Mouse (Mus musculus): Measurements from ENCODE around the gene Tecr. TPM values are rescaled to one million over a fixed set of nuclear protein-coding genes. Genes with fewer than 3 reads are reported as not detected.

Tecr gene
- polyA plus RNA-seq, 1 experiment: 322 TPM

DNA sequence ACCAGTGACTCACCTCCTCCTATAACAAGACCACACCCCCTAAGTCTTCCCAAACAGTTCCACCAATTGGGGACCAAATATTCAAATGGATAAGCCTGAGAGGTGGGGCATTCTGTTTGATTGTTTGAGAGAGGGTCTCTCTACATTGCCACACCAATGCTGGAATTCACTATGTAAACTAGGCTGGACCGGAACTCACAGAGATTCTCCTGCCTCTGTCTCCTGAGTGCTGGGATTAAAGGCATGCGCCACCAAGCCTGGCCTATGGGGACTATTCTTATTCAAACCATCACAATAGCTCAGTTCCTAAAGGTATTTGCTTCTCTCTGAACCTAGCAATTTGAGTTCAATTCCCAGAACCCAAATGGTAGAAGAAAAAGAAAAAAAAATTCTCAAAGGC, 10.8 kb upstream of the Tecr start:
- no peak overlapping the region for H3K27ac ChIP-seq (ENCODE audit: insufficient read depth, low read depth, low read length)
- no peak for TF ChIP-seq POLR2A (IDR thresholded peaks at IDR 0.05; ENCODE audit: low read depth, low read length)
- TF ChIP-seq CTCF (IDR thresholded peaks at IDR 0.05; ENCODE audit: extremely low read depth, insufficient read length, insufficient replicate concordance, low read depth, low read length): no peak
- H3K4me3 ChIP-seq (ENCODE audit: low read depth, low read length): no peak overlapping the region
- no peaks in the 10 kb centered on the region for H3K27me3 ChIP-seq (ENCODE audit: control insufficient read depth, insufficient read depth, low read length)
- WGBS: 96% methylated on average over 2 of the region's 2 CpGs
- H3K36me3 ChIP-seq (ENCODE audit: control insufficient read depth, insufficient read depth, low read length): 0 out of 2 replicates have a peak, but pooled peaks cover 5% of the 10 kb centered on the region
- H3K4me1 ChIP-seq (ENCODE audit: control insufficient read depth, insufficient read depth, insufficient read length, low read length): peaks cover 2% of the 10 kb centered on the region

GRCm38 (mm10) chr8:83617111-83617510, 9.3 kb upstream of the Tecr start:
- H3K27me3 ChIP-seq (ENCODE audit: control insufficient read depth, insufficient read depth, low read length): no peaks in the 10 kb centered on the region
- H3K4me3 ChIP-seq (ENCODE audit: low read depth, low read length): no peak overlapping the region
- TF ChIP-seq CTCF (IDR thresholded peaks at IDR 0.05; ENCODE audit: extremely low read depth, insufficient read length, insufficient replicate concordance, low read depth, low read length): no peak
- H3K27ac ChIP-seq (ENCODE audit: insufficient read depth, low read depth, low read length): no peak overlapping the region
- peaks cover 15% of the 10 kb centered on the region for H3K36me3 ChIP-seq (ENCODE audit: control insufficient read depth, insufficient read depth, low read length)
- 86% methylated on average over 2 of the region's 2 CpGs for WGBS
- H3K4me1 ChIP-seq (ENCODE audit: control insufficient read depth, insufficient read depth, insufficient read length, low read length): peaks cover under 1% of the 10 kb centered on the region

GRCm38 (mm10) chr8:83616625-83617024, 8.9 kb upstream of the Tecr start:
- no peak for TF ChIP-seq POLR2A (IDR thresholded peaks at IDR 0.05; ENCODE audit: low read depth, low read length)
- no peak for TF ChIP-seq CTCF (IDR thresholded peaks at IDR 0.05; ENCODE audit: extremely low read depth, insufficient read length, insufficient replicate concordance, low read depth, low read length)
- H3K4me1 ChIP-seq (ENCODE audit: control insufficient read depth, insufficient read depth, insufficient read length, low read length): no peaks in the 10 kb centered on the region
- H3K4me3 ChIP-seq (ENCODE audit: low read depth, low read length): no peak overlapping the region
- H3K36me3 ChIP-seq (ENCODE audit: control insufficient read depth, insufficient read depth, low read length): peaks cover 20% of the 10 kb centered on the region
- no peak overlapping the region for H3K27ac ChIP-seq (ENCODE audit: insufficient read depth, low read depth, low read length)
- H3K27me3 ChIP-seq (ENCODE audit: control insufficient read depth, insufficient read depth, low read length): no peaks in the 10 kb centered on the region

- TF ChIP-seq POLR2A (IDR thresholded peaks at IDR 0.05; ENCODE audit: low read depth, low read length) (no peak), CTCF (IDR thresholded peaks at IDR 0.05; ENCODE audit: extremely low read depth, insufficient read length, insufficient replicate concordance, low read depth, low read length) (no peak)
These were observed 5.9 kb upstream of the Tecr start for GRCm38 (mm10) chr8:83613695-83614094.

DNA sequence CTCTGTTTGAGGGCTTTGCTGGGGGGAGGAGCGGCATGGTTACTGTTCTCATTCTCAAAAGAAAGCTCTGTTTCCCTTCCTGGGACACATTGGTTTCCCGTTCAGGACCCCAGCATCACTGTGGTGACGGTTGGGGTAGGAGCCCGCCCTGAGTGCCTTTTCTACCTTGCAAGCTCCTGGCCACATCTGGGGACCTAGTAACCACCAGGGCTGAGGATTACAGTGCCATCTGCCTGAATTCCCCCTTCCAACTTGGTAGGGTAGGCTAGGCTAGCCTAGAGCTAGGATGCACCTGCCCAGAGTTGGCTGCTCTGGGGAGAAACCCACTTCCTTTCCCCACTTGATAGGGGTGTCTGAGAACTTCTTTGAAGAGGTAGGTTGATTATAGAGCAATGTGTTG, 4.2 kb upstream of the Tecr start:
- Histone ChIP-seq H3K4me3 (ENCODE audit: low read depth, low read length) (no peak overlapping the region), H3K27me3 (ENCODE audit: control insufficient read depth, insufficient read depth, low read length) (no peaks in the 10 kb centered on the region), H3K36me3 (ENCODE audit: control insufficient read depth, insufficient read depth, low read length) (peaks cover 37% of the 10 kb centered on the region), H3K27ac (ENCODE audit: insufficient read depth, low read depth, low read length) (no peak overlapping the region), H3K4me1 (ENCODE audit: control insufficient read depth, insufficient read depth, insufficient read length, low read length) (peaks cover 9% of the 10 kb centered on the region; the same call in 1 of the 2 replicates)
- TF ChIP-seq POLR2A (IDR thresholded peaks at IDR 0.05; ENCODE audit: low read depth, low read length) (no peak), CTCF (IDR thresholded peaks at IDR 0.05; ENCODE audit: extremely low read depth, insufficient read length, insufficient replicate concordance, low read depth, low read length) (no peak)
- 95% methylated on average over 4 of the region's 4 CpGs for WGBS

More at GRCm38 (mm10) chr8:83613695-83614094, 5.9 kb upstream of the Tecr start:
- peaks cover 8% of the 10 kb centered on the region; the same call in 1 of the 2 replicates for H3K4me1 ChIP-seq (ENCODE audit: control insufficient read depth, insufficient read depth, insufficient read length, low read length)
- no peak overlapping the region for H3K27ac ChIP-seq (ENCODE audit: insufficient read depth, low read depth, low read length)
- no peaks in the 10 kb centered on the region for H3K27me3 ChIP-seq (ENCODE audit: control insufficient read depth, insufficient read depth, low read length)
- WGBS: 87% methylated on average over 4 of the region's 4 CpGs
- H3K36me3 ChIP-seq (ENCODE audit: control insufficient read depth, insufficient read depth, low read length): peaks cover 37% of the 10 kb centered on the region
- no peak overlapping the region for H3K4me3 ChIP-seq (ENCODE audit: low read depth, low read length)

DNA sequence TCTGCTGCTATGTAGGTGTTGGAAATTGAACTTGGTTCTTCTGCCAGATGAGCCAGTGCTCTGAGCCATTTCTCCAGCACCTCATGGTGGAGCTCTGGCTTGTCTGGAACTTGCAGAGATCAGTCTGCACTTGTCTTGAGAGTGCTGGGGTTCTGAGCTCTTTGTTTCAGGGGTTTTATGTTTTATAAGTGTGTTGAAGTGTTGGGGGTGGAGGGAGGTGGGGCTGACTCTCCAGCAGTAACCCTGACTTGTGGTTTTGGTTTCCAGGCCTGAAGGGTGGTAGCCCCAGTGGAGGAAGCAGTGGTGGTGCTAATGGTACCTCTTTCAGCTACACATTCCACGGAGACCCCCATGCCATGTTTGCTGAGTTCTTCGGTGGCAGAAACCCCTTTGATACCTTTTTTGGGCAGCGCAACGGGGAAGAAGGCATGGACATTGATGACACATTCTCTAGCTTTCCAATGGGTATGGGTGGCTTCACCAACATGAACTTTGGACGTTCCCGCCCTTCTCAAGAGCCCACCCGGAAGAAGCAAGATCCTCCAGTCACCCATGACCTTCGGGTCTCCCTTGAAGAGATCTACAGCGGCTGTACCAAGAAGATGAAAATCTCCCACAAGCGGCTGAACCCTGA, 1.9 kb upstream of the Tecr start:
- Histone ChIP-seq H3K27ac (ENCODE audit: insufficient read depth, low read depth, low read length) (no peak overlapping the region), H3K27me3 (ENCODE audit: control insufficient read depth, insufficient read depth, low read length) (no peaks in the 10 kb centered on the region), H3K4me1 (ENCODE audit: control insufficient read depth, insufficient read depth, insufficient read length, low read length) (peaks cover 10% of the 10 kb centered on the region; the same call in 1 of the 2 replicates), H3K4me3 (ENCODE audit: low read depth, low read length) (peak overlapping the region; percentile 10; the same call in 1 of the 2 replicates), H3K36me3 (ENCODE audit: control insufficient read depth, insufficient read depth, low read length) (peaks cover 37% of the 10 kb centered on the region)
- WGBS: 77% methylated on average over 10 of the region's 10 CpGs
- TF ChIP-seq CTCF (IDR thresholded peaks at IDR 0.05; ENCODE audit: extremely low read depth, insufficient read length, insufficient replicate concordance, low read depth, low read length) (no peak), POLR2A (IDR thresholded peaks at IDR 0.05; ENCODE audit: low read depth, low read length) (no peak)

- Histone ChIP-seq H3K27ac (ENCODE audit: insufficient read depth, low read depth, low read length) (peak overlapping the region; percentile 90; the same call in 1 of the 2 replicates), H3K4me3 (ENCODE audit: low read depth, low read length) (peak overlapping the region; percentile 73; the same call in 1 of the 2 replicates), H3K36me3 (ENCODE audit: control insufficient read depth, insufficient read depth, low read length) (peaks cover 35% of the 10 kb centered on the region), H3K4me1 (ENCODE audit: control insufficient read depth, insufficient read depth, insufficient read length, low read length) (peaks cover 10% of the 10 kb centered on the region; the same call in 1 of the 2 replicates), H3K27me3 (ENCODE audit: control insufficient read depth, insufficient read depth, low read length) (no peaks in the 10 kb centered on the region)
- WGBS: 12% methylated on average over 9 of the region's 9 CpGs
- TF ChIP-seq POLR2A (IDR thresholded peaks at IDR 0.05; ENCODE audit: low read depth, low read length) (no peak), CTCF (IDR thresholded peaks at IDR 0.05; ENCODE audit: extremely low read depth, insufficient read length, insufficient replicate concordance, low read depth, low read length) (no peak)
These were observed 1.3 kb upstream of the Tecr start for GRCm38 (mm10) chr8:83609086-83609485.

Data from small intestine, adult 2 months (tissue).